Mouse (Mus musculus) midbrain, postnatal 0 days (tissue): ENCODE data around the gene Ikbke. TPM values are rescaled to one million over a fixed set of nuclear protein-coding genes. Genes with fewer than 3 reads are reported as not detected.

ENCODE experiments used
- ATAC-seq: fragments of 200-750 bp; cut with Nextera tagmentation; 2 replicates; pipeline ENCODE4 v1.8.0; 2017; ENCODE audit warnings: moderate number of reproducible peaks, mild to moderate bottlenecking, moderate TSS enrichment, moderate library complexity; ENCODE audit not compliant: low FRiP score
- DNase-seq: peaks from one replicate; pipeline ENCODE4 v3.0.0-alpha.2; 2015; ENCODE audit warnings: low spot score
- H3K27ac ChIP-seq: fragments of 300-500 bp; sonication (generic); 2 replicates; pipeline ENCODE4 v1.5.1; 2014; ENCODE audit warnings: low read depth, mild to moderate bottlenecking, low read length, mixed read lengths
- H3K27me3 ChIP-seq: fragments of 300-500 bp; sonication (generic); 2 replicates; pipeline ENCODE4 v1.6.1; 2014; ENCODE audit warnings: low read length, control low read depth, mixed read lengths; ENCODE audit not compliant: insufficient read depth
- H3K36me3 ChIP-seq: fragments of 300-500 bp; sonication (generic); 2 replicates; pipeline ENCODE4 v1.6.1; 2014; ENCODE audit warnings: low read length, control low read depth, mixed read lengths; ENCODE audit not compliant: insufficient read depth
- H3K4me1 ChIP-seq: fragments of 300-500 bp; sonication (generic); 2 replicates; pipeline ENCODE4 v1.6.1; 2014; ENCODE audit warnings: mild to moderate bottlenecking, control low read depth, antibody characterized with exemption, low read length, mixed read lengths; ENCODE audit not compliant: insufficient read depth
- H3K4me2 ChIP-seq: fragments of 300-500 bp; sonication (generic); 2 replicates; pipeline ENCODE4 v1.6.1; 2014; ENCODE audit warnings: low read depth, mild to moderate bottlenecking, low read length, mixed read lengths; ENCODE audit not compliant: poor library complexity, severe bottlenecking
- H3K4me3 ChIP-seq: fragments of 300-500 bp; sonication (generic); 2 replicates; pipeline ENCODE4 v1.5.1; 2014; ENCODE audit warnings: low read depth, mild to moderate bottlenecking, low read length, moderate library complexity
- H3K9ac ChIP-seq: fragments of 300-500 bp; sonication (generic); replicated peaks from 2 replicates; pipeline ENCODE4 v1.6.1; 2014; ENCODE audit warnings: mild to moderate bottlenecking, low read length, moderate library complexity, mixed read lengths; ENCODE audit not compliant: poor library complexity, severe bottlenecking
- H3K9me3 ChIP-seq: fragments of 300-500 bp; sonication (generic); 2 replicates; pipeline ENCODE4 v1.6.1; 2016; ENCODE audit warnings: low read length, control low read depth
- CTCF ChIP-seq: IDR thresholded peaks from 2 replicates; pipeline ENCODE4 v1.5.1; 2016; ENCODE audit warnings: antibody characterized with exemption, mild to moderate bottlenecking
- WGBS: fragments of 180-500 bp; shearing (Covaris S2); extraction: QIAGEN DNeasy Blood & Tissue Kit; methylation state at CpG from one replicate; pipeline ENCODE4 v1.1.7; 2014; 5-methylcytosine and 5-hydroxymethylcytosine counted together
- polyA plus RNA-seq: library from polyadenylated mRNA; unstranded; fragments of >200 nt; fragmentation: Nextera tagmentation; extraction: Ambion mirVana; gene quantifications from 2 replicates; pipeline ENCODE4 v1.2.1, GENCODE M21; 2015
- total RNA-seq: library from RNA; depleted of rRNA; stranded (reverse); fragments of >200 nt; gene quantifications from 2 replicates; pipeline ENCODE4 v1.2.3, GENCODE M21; 2014

Gene Ikbke
- total and polyA plus RNA-seq, 2 experiments from 2014 or later: 0.67 to 5.3 TPM

- peak overlapping the region; percentile 94 for H3K4me2 ChIP-seq
- 0 out of 2 replicates have a peak, but pooled peaks cover 5% of the 10 kb centered on the region for H3K27me3 ChIP-seq
- ATAC-seq (no peak), DNase-seq (peak; percentile 65)
- no peak overlapping the region for H3K9ac ChIP-seq
- H3K4me3 ChIP-seq: no peak overlapping the region
- no peaks in the 10 kb centered on the region for H3K36me3 ChIP-seq
- peak; percentile 79 for TF ChIP-seq CTCF
- no peaks in the 10 kb centered on the region for H3K9me3 ChIP-seq
- 0 out of 2 replicates have a peak, but pooled peaks cover 3% of the 10 kb centered on the region for H3K4me1 ChIP-seq
- H3K27ac ChIP-seq: peak overlapping the region; percentile 18; the same call in 1 of the 2 replicates
- WGBS: 15% methylated on average over 7 of the region's 7 CpGs
Observed at GRCm38 (mm10) chr1:131246433-131247395, 32.7 kb downstream of the Ikbke start.

- 7% methylated on average over 9 of the region's 9 CpGs for WGBS
- peak overlapping the region; percentile 18; the same call in 1 of the 2 replicates for H3K27ac ChIP-seq
Observed at GRCm38 (mm10) chr1:131245926-131246325, 33.5 kb downstream of the Ikbke start.

GRCm38 (mm10) chr1:131245089-131245856 lies 34.1 kb downstream of the Ikbke start, which contains the start of gene Rassf5:
Rassf5 (minus strand) TSS chr1:131245258.
- H3K4me1 ChIP-seq: 0 out of 2 replicates have a peak, but pooled peaks cover 3% of the 10 kb centered on the region
- no peak for TF ChIP-seq CTCF
- no peaks in the 10 kb centered on the region for H3K9me3 ChIP-seq
- peak within 1 kb of the TSS; percentile 63 for H3K27ac ChIP-seq
- no peaks in the 10 kb centered on the region for H3K36me3 ChIP-seq
- 0 out of 2 replicates have a peak, but pooled peaks cover 5% of the 10 kb centered on the region for H3K27me3 ChIP-seq
- H3K4me3 ChIP-seq: peak within 1 kb of the TSS; percentile 83
- peak within 1 kb of the TSS; percentile 94 for H3K9ac ChIP-seq
- WGBS: 1% methylated on average over 45 of the region's 60 CpGs
- H3K4me2 ChIP-seq: peak within 1 kb of the TSS; percentile 94
- ATAC-seq (peak; percentile 71), DNase-seq (peak; percentile 62)

More at GRCm38 (mm10) chr1:131245926-131246325, 33.5 kb downstream of the Ikbke start:
- Histone ChIP-seq H3K36me3 (no peaks in the 10 kb centered on the region), H3K4me1 (0 out of 2 replicates have a peak, but pooled peaks cover 3% of the 10 kb centered on the region), H3K9me3 (no peaks in the 10 kb centered on the region), H3K9ac (peak overlapping the region; percentile 94), H3K27me3 (0 out of 2 replicates have a peak, but pooled peaks cover 5% of the 10 kb centered on the region), H3K4me3 (peak overlapping the region; percentile 83), H3K4me2 (peak overlapping the region; percentile 94)
- DNase-seq: peak; percentile 73
- TF ChIP-seq CTCF: peak; percentile 65
- ATAC-seq: peak; percentile 54

- Histone ChIP-seq H3K27me3 (0 out of 2 replicates have a peak, but pooled peaks cover 5% of the 10 kb centered on the region), H3K4me1 (0 out of 2 replicates have a peak, but pooled peaks cover 3% of the 10 kb centered on the region), H3K4me2 (peak overlapping the region; percentile 94), H3K9me3 (no peaks in the 10 kb centered on the region), H3K9ac (peak overlapping the region; percentile 94), H3K27ac (peak overlapping the region; percentile 63), H3K36me3 (no peaks in the 10 kb centered on the region), H3K4me3 (peak overlapping the region; percentile 83)
- WGBS: under 1% methylated on average over 57 of the region's 57 CpGs
- ATAC-seq: peak; percentile 29
- DNase-seq: peak; percentile 9
- no peak for TF ChIP-seq CTCF
Observed at GRCm38 (mm10) chr1:131244536-131245088, 34.8 kb downstream of the Ikbke start.

- no peaks in the 10 kb centered on the region for H3K36me3 ChIP-seq
- no peak overlapping the region for H3K27ac ChIP-seq
- no peaks in the 10 kb centered on the region for H3K9me3 ChIP-seq
- ATAC-seq: no peak
- DNase-seq: no peak
- H3K4me1 ChIP-seq: peaks cover 6% of the 10 kb centered on the region; the same call in 1 of the 2 replicates
- no peak overlapping the region for H3K9ac ChIP-seq
- H3K4me2 ChIP-seq: peak overlapping the region; percentile 94
- 57% methylated on average over 6 of the region's 6 CpGs for WGBS
- no peaks in the 10 kb centered on the region for H3K27me3 ChIP-seq
- peak overlapping the region; percentile 1; the same call in 1 of the 2 replicates for H3K4me3 ChIP-seq
- TF ChIP-seq CTCF: no peak
Observed at GRCm38 (mm10) chr1:131242956-131243355, 36.5 kb downstream of the Ikbke start.
